Mouse (Mus musculus): ENCODE results near the gene Slc3a1. TPM values are rescaled to one million over a fixed set of nuclear protein-coding genes. Genes with fewer than 3 reads are reported as not detected.
A peak's percentile ranks its signal among the peaks of the same experiment; 100 is the strongest.

Gene Slc3a1
- polyA plus RNA-seq, 1 experiment from 2014 or later, result 0.21 TPM

DNA sequence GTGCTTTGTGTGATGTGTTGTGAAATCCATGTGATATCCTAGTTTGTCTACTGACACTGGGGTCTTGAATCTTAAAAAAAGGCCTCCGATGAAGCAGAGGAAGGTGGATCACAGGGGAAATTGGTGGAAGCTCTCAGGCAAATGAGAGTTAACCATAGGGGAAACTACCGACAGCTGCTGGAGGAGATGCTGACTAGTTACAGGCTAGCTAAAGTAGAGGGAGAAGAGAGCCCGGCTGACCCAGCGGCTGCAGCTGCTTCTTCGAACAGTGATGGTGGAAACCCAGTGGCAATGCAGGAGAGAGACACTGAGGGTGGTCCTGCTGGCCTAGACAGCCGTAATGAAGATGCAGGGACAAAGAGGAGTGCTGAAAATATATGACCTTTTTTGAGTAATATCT lies 14.7 kb upstream of the Slc3a1 start:
- Histone ChIP-seq H3K4me1 (ENCODE audit: control insufficient read depth, insufficient read depth, low read length) (no peaks in the 10 kb centered on the region), H3K9me3 (ENCODE audit: control insufficient read depth, low read length) (no peaks in the 10 kb centered on the region), H3K4me2 (ENCODE audit: low read depth) (no peak overlapping the region), H3K9ac (ENCODE audit: low read length) (no peak overlapping the region), H3K36me3 (ENCODE audit: control insufficient read depth, insufficient read depth, low read length) (peaks cover 2% of the 10 kb centered on the region; the same call in 1 of the 2 replicates), H3K27ac (ENCODE audit: low read depth, low read length) (no peak overlapping the region), H3K27me3 (ENCODE audit: control insufficient read depth, insufficient read depth, low read length) (no peaks in the 10 kb centered on the region), H3K4me3 (ENCODE audit: low read depth, low read length) (no peak overlapping the region)
- ATAC-seq (ENCODE audit: insufficient read depth, low FRiP score, low TSS enrichment) (no peak), DNase-seq (ENCODE audit: low spot score) (no peak)
- WGBS, result 84% methylated on average over 6 of the region's 6 CpGs

DNA sequence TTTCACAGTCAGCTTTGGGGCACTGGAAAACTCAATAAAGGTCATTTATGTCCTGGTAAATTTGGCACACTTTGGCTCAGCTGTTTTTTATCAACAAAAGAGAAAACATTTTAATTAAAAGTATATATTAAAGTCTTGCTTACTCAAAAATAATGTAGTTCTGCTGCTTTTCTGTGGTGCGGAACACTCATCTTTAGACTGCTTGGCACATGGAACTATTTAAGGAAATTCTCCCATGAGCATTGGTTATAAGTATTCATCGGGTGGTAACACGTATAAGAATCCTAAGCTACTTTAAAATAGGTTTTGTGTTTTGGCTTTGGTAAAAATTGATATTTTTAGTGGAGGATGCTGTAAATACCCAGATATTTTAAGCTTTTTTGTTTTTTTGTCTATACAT lies 13.5 kb upstream of the Slc3a1 start:
- H3K4me2 ChIP-seq (ENCODE audit: low read depth), result no peak overlapping the region
- H3K9ac ChIP-seq (ENCODE audit: low read length), result no peak overlapping the region
- no peaks in the 10 kb centered on the region for H3K4me1 ChIP-seq (ENCODE audit: control insufficient read depth, insufficient read depth, low read length)
- peaks cover 2% of the 10 kb centered on the region; the same call in 1 of the 2 replicates for H3K36me3 ChIP-seq (ENCODE audit: control insufficient read depth, insufficient read depth, low read length)
- H3K27me3 ChIP-seq (ENCODE audit: control insufficient read depth, insufficient read depth, low read length), result no peaks in the 10 kb centered on the region
- WGBS, result 94% methylated on average over 3 of the region's 3 CpGs
- H3K27ac ChIP-seq (ENCODE audit: low read depth, low read length), result no peak overlapping the region
- no peak for DNase-seq (ENCODE audit: low spot score)
- H3K4me3 ChIP-seq (ENCODE audit: low read depth, low read length), result no peak overlapping the region
- no peaks in the 10 kb centered on the region for H3K9me3 ChIP-seq (ENCODE audit: control insufficient read depth, low read length)
- ATAC-seq (ENCODE audit: insufficient read depth, low FRiP score, low TSS enrichment), result no peak

DNA sequence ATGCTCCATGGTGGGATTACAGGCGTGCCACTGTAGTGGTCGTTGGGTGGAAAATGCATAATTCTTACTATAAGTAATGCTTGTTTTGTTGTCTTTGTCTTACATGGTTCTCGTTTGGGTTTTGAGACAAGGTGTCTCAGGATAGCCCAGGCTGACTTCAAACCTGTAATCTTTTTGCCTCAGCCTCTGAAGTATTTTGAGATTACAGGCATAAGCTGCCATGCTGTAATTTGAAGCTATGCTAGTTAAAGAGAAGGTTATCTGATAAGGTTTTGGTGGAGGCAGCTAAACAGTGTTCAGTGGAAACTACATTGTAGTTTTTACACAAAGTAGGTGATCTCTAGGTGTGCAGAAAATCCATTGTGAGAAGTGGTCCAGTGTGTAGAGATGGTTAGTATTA lies 9.8 kb upstream of the Slc3a1 start:
- 94% methylated on average over 3 of the region's 3 CpGs for WGBS
- no peak for ATAC-seq (ENCODE audit: insufficient read depth, low FRiP score, low TSS enrichment)
- Histone ChIP-seq H3K9me3 (ENCODE audit: control insufficient read depth, low read length) (no peaks in the 10 kb centered on the region), H3K4me3 (ENCODE audit: low read depth, low read length) (no peak overlapping the region), H3K27ac (ENCODE audit: low read depth, low read length) (no peak overlapping the region), H3K36me3 (ENCODE audit: control insufficient read depth, insufficient read depth, low read length) (no peaks in the 10 kb centered on the region), H3K9ac (ENCODE audit: low read length) (no peak overlapping the region), H3K27me3 (ENCODE audit: control insufficient read depth, insufficient read depth, low read length) (no peaks in the 10 kb centered on the region), H3K4me2 (ENCODE audit: low read depth) (no peak overlapping the region), H3K4me1 (ENCODE audit: control insufficient read depth, insufficient read depth, low read length) (no peaks in the 10 kb centered on the region)
- no peak for DNase-seq (ENCODE audit: low spot score)

GRCm38 (mm10) chr17:85018794-85019193 lies 9.4 kb upstream of the Slc3a1 start:
- Histone ChIP-seq H3K4me2 (ENCODE audit: low read depth) (no peak overlapping the region), H3K9me3 (ENCODE audit: control insufficient read depth, low read length) (no peaks in the 10 kb centered on the region), H3K27ac (ENCODE audit: low read depth, low read length) (no peak overlapping the region), H3K4me3 (ENCODE audit: low read depth, low read length) (no peak overlapping the region), H3K36me3 (ENCODE audit: control insufficient read depth, insufficient read depth, low read length) (no peaks in the 10 kb centered on the region), H3K4me1 (ENCODE audit: control insufficient read depth, insufficient read depth, low read length) (no peaks in the 10 kb centered on the region), H3K27me3 (ENCODE audit: control insufficient read depth, insufficient read depth, low read length) (no peaks in the 10 kb centered on the region), H3K9ac (ENCODE audit: low read length) (no peak overlapping the region)
- DNase-seq (ENCODE audit: low spot score) (no peak), ATAC-seq (ENCODE audit: insufficient read depth, low FRiP score, low TSS enrichment) (no peak)
- 87% methylated on average over 5 of the region's 5 CpGs for WGBS

DNA sequence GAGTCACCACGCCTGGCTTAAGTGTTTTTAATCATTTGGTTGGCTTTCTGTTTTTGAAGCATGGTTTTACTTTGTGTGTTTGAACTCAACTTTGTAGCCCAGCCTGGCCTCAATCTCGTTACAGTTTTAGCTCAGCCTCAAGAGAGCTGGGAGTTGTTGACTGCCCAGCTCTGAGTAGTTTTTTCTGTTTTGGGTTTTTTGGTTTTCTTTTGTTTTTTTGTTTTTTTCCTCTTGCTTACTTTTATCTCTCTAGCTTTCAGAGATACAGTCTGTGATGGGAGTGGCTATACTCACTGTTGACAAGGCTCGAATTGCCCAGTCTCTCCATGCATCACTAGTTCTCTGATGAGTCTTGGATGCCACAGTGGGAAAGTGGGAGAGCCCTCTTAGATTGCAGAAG lies 7.8 kb upstream of the Slc3a1 start:
- no peaks in the 10 kb centered on the region for H3K4me1 ChIP-seq (ENCODE audit: control insufficient read depth, insufficient read depth, low read length)
- H3K27me3 ChIP-seq (ENCODE audit: control insufficient read depth, insufficient read depth, low read length), result no peaks in the 10 kb centered on the region
- no peaks in the 10 kb centered on the region for H3K9me3 ChIP-seq (ENCODE audit: control insufficient read depth, low read length)
- no peak for ATAC-seq (ENCODE audit: insufficient read depth, low FRiP score, low TSS enrichment)
- H3K4me3 ChIP-seq (ENCODE audit: low read depth, low read length), result no peak overlapping the region
- WGBS, result 89% methylated on average over 3 of the region's 3 CpGs
- no peak overlapping the region for H3K27ac ChIP-seq (ENCODE audit: low read depth, low read length)
- no peak overlapping the region for H3K4me2 ChIP-seq (ENCODE audit: low read depth)
- no peaks in the 10 kb centered on the region for H3K36me3 ChIP-seq (ENCODE audit: control insufficient read depth, insufficient read depth, low read length)
- no peak overlapping the region for H3K9ac ChIP-seq (ENCODE audit: low read length)
- no peak for DNase-seq (ENCODE audit: low spot score)

DNA sequence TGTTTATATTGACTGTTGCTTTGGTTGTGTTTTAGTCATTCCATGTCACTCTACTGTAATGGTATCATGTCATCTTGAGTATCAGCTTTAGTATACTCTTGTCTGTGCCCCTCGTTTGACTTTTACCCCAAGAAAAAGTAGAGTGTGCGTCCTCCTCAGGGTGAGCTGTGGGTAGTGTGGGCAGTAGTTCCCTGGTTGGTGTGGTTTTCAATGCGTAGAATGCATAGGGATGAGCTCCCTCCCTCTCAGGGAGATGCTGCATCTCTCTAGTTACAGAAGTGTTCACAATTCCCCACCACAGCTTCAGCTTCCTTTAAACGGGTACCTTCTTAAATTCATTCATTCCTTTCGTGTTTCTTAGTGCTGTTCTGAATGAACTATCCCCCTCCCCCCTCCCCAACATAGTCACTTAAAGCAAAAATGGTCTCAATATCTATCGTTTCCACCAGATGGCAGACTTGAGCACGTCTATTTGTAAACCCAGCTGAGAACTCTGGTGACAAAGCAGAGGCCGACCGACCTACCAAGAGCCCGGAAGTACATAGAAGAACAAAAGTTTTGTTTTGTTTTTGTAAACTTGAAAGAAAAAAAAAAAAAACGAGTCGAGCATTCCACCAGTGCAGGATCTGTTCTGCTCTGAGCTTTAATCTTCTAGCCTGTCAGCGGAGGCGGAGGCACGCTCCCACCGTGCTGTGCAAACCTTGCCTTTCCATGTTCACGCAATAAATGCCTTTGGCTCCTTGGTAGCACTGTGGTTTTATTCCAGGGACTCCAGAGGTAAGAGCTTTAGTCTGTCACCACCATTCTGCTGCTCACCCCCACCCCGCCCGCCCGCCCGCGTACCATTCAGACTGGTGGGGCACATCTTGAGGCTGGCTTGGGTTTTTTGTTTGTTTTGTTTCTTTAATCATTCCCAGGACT lies 4.7 kb upstream of the Slc3a1 start:
- Histone ChIP-seq H3K27ac (ENCODE audit: low read depth, low read length) (no peak overlapping the region), H3K4me1 (ENCODE audit: control insufficient read depth, insufficient read depth, low read length) (no peaks in the 10 kb centered on the region), H3K36me3 (ENCODE audit: control insufficient read depth, insufficient read depth, low read length) (no peaks in the 10 kb centered on the region), H3K9me3 (ENCODE audit: control insufficient read depth, low read length) (no peaks in the 10 kb centered on the region; the same call in 1 of the 2 replicates), H3K4me2 (ENCODE audit: low read depth) (no peak overlapping the region), H3K4me3 (ENCODE audit: low read depth, low read length) (no peak overlapping the region), H3K9ac (ENCODE audit: low read length) (no peak overlapping the region), H3K27me3 (ENCODE audit: control insufficient read depth, insufficient read depth, low read length) (no peaks in the 10 kb centered on the region)
- peak; percentile 37 for DNase-seq (ENCODE audit: low spot score)
- no peak for ATAC-seq (ENCODE audit: insufficient read depth, low FRiP score, low TSS enrichment)
- WGBS, result 70% methylated on average over 22 of the region's 22 CpGs

GRCm38 (mm10) chr17:85024237-85024636 lies 3.9 kb upstream of the Slc3a1 start:
- H3K27me3 ChIP-seq (ENCODE audit: control insufficient read depth, insufficient read depth, low read length), result no peaks in the 10 kb centered on the region
- H3K4me1 ChIP-seq (ENCODE audit: control insufficient read depth, insufficient read depth, low read length), result no peaks in the 10 kb centered on the region
- H3K4me2 ChIP-seq (ENCODE audit: low read depth), result no peak overlapping the region
- no peaks in the 10 kb centered on the region for H3K36me3 ChIP-seq (ENCODE audit: control insufficient read depth, insufficient read depth, low read length)
- 94% methylated on average over 8 of the region's 8 CpGs for WGBS
- H3K9ac ChIP-seq (ENCODE audit: low read length), result no peak overlapping the region
- H3K4me3 ChIP-seq (ENCODE audit: low read depth, low read length), result no peak overlapping the region
- H3K27ac ChIP-seq (ENCODE audit: low read depth, low read length), result no peak overlapping the region
- ATAC-seq (ENCODE audit: insufficient read depth, low FRiP score, low TSS enrichment) (no peak), DNase-seq (ENCODE audit: low spot score) (no peak)
- no peaks in the 10 kb centered on the region; the same call in 1 of the 2 replicates for H3K9me3 ChIP-seq (ENCODE audit: control insufficient read depth, low read length)

GRCm38 (mm10) chr17:85025151-85025550 lies 3.0 kb upstream of the Slc3a1 start:
- Histone ChIP-seq H3K4me2 (ENCODE audit: low read depth) (no peak overlapping the region), H3K36me3 (ENCODE audit: control insufficient read depth, insufficient read depth, low read length) (no peaks in the 10 kb centered on the region), H3K4me3 (ENCODE audit: low read depth, low read length) (no peak overlapping the region), H3K9me3 (ENCODE audit: control insufficient read depth, low read length) (no peaks in the 10 kb centered on the region; the same call in 1 of the 2 replicates), H3K4me1 (ENCODE audit: control insufficient read depth, insufficient read depth, low read length) (no peaks in the 10 kb centered on the region), H3K9ac (ENCODE audit: low read length) (no peak overlapping the region), H3K27ac (ENCODE audit: low read depth, low read length) (no peak overlapping the region), H3K27me3 (ENCODE audit: control insufficient read depth, insufficient read depth, low read length) (no peaks in the 10 kb centered on the region)
- DNase-seq (ENCODE audit: low spot score), result no peak
- 89% methylated on average over 6 of the region's 6 CpGs for whole genome bisulfite sequencing
- no peak for ATAC-seq (ENCODE audit: insufficient read depth, low FRiP score, low TSS enrichment)

DNA sequence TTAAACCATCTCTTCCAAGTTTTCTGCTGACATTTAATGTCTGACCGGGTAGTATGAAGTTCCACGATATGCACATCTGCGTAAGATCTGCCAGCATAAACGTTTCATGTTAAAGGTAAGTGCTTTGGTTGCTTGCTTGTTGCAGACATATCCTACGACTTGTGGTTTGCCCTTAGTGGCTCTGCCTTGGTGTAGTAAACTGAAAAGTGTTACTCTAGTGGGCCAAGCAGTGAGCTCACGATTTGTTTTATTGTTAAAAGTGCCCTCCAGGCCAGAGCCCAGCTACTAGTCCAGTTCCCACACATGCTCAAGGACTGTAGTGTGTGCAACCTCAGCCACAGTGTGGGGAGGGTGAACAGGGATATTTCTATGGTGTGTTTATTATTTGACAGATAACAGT lies 1.7 kb upstream of the Slc3a1 start:
- no peaks in the 10 kb centered on the region for H3K4me1 ChIP-seq (ENCODE audit: control insufficient read depth, insufficient read depth, low read length)
- H3K27ac ChIP-seq (ENCODE audit: low read depth, low read length), result no peak overlapping the region
- no peak overlapping the region for H3K4me2 ChIP-seq (ENCODE audit: low read depth)
- no peak for ATAC-seq (ENCODE audit: insufficient read depth, low FRiP score, low TSS enrichment)
- H3K9ac ChIP-seq (ENCODE audit: low read length), result no peak overlapping the region
- no peaks in the 10 kb centered on the region; the same call in 1 of the 2 replicates for H3K9me3 ChIP-seq (ENCODE audit: control insufficient read depth, low read length)
- no peaks in the 10 kb centered on the region for H3K36me3 ChIP-seq (ENCODE audit: control insufficient read depth, insufficient read depth, low read length)
- WGBS, result 93% methylated on average over 6 of the region's 6 CpGs
- DNase-seq (ENCODE audit: low spot score), result no peak
- H3K4me3 ChIP-seq (ENCODE audit: low read depth, low read length), result no peak overlapping the region
- no peaks in the 10 kb centered on the region for H3K27me3 ChIP-seq (ENCODE audit: control insufficient read depth, insufficient read depth, low read length)
